In genomic region chr19:23162877-23163276, GRCm38 (mm10) we compare ENCODE assay signal across 12 mouse cellular contexts. TPM values are rescaled to one million over a fixed set of nuclear protein-coding genes. Genes with fewer than 3 reads are reported as not detected.
A peak's percentile ranks its signal among the peaks of the same experiment; 100 is the strongest.
DNase-seq lines count a peak whose midpoint lies in the region; ATAC-seq and TF ChIP-seq lines count a peak whose summit lies in the region.
"Had no signal": no experiment of that assay in that cellular context is flagged by ENCODE, and none has a peak within 500 bp of the region (broad histone marks: within the 10 kb centered on the region; RNA-seq: fewer than 3 reads in every experiment).

No protein-coding gene starts in this region.

- H3K4me3 ChIP-seq in kidney, embryonic 14.5 days (ENCODE audit: low read length), result no peak overlapping the region
- peak overlapping the region; percentile 49 for H3K4me3 ChIP-seq in E14TG2a.4 (replicated peaks; ENCODE audit: low read length)
- H3K4me3 ChIP-seq in embryonic facial prominence, embryonic 11.5 days (ENCODE audit: low read depth, low read length), result no peak overlapping the region

- H3K4me1 ChIP-seq in kidney, embryonic 14.5 days (ENCODE audit: control insufficient read depth, insufficient read depth, low read length), result no peaks in the 10 kb centered on the region
- H3K4me1 ChIP-seq in E14TG2a.4 (replicated peaks; ENCODE audit: low read depth, low read length), result peaks cover 95% of the 10 kb centered on the region
- no peaks in the 10 kb centered on the region for H3K4me1 ChIP-seq in embryonic facial prominence, embryonic 11.5 days (ENCODE audit: control insufficient read depth, insufficient read depth, low read length)

- H3K9ac ChIP-seq in kidney, embryonic 14.5 days (ENCODE audit: low read depth, low read length), result no peak overlapping the region
- H3K9ac ChIP-seq in embryonic facial prominence, embryonic 11.5 days (replicated peaks; ENCODE audit: low read length), result no peak overlapping the region
- H3K9ac ChIP-seq: lung, embryonic 14.5 days had no signal

- no peaks in the 10 kb centered on the region for H3K36me3 ChIP-seq in kidney, embryonic 14.5 days (ENCODE audit: control insufficient read depth, insufficient read depth, low read length)
- peaks cover 85% of the 10 kb centered on the region for H3K36me3 ChIP-seq in E14TG2a.4 (ENCODE audit: insufficient read depth, low read length)
- no peaks in the 10 kb centered on the region for H3K36me3 ChIP-seq in embryonic facial prominence, embryonic 11.5 days (replicated peaks; ENCODE audit: control insufficient read depth, insufficient read depth, low read depth, low read length)

- peak; percentile 31 for ATAC-seq in frontal cortex, adult (ENCODE audit: low TSS enrichment)
- peak; percentile 32 for ATAC-seq in kidney, embryonic 14.5 days (ENCODE audit: low FRiP score, low TSS enrichment)
- peak; percentile 65; the same call in 1 of the 2 replicates for ATAC-seq in embryonic facial prominence, embryonic 11.5 days (replicated peaks; ENCODE audit: insufficient number of reproducible peaks, low FRiP score, low TSS enrichment, low read depth)
- ATAC-seq: intestine, postnatal 0 days had no signal

- 78% methylated on average over 6 of the region's 6 CpGs for WGBS in kidney, embryonic 14.5 days
- WGBS in embryonic facial prominence, embryonic 11.5 days, result 58% methylated on average over 6 of the region's 6 CpGs

- H3K27ac ChIP-seq in kidney, embryonic 14.5 days (ENCODE audit: low read depth, low read length), result no peak overlapping the region
- H3K27ac ChIP-seq in embryonic facial prominence, embryonic 11.5 days (replicated peaks; ENCODE audit: low read depth, low read length), result no peak overlapping the region

- H3K4me2 ChIP-seq in kidney, embryonic 14.5 days (replicated peaks; ENCODE audit: low read depth, low read length), result no peak overlapping the region
- H3K4me2 ChIP-seq in embryonic facial prominence, embryonic 11.5 days (ENCODE audit: low read depth, low read length), result no peak overlapping the region
- H3K4me2 ChIP-seq: lung, embryonic 14.5 days had no signal

- TF ChIP-seq CTCF in E14TG2a.4 (conservative IDR thresholded peaks at IDR 0.05; ENCODE audit: low read length), result no peak

- H3K27me3 ChIP-seq in kidney, embryonic 14.5 days (ENCODE audit: control insufficient read depth, insufficient read depth, low read length), result no peaks in the 10 kb centered on the region
- no peaks in the 10 kb centered on the region for H3K27me3 ChIP-seq in E14TG2a.4 (ENCODE audit: insufficient read depth, low read length)
- no peaks in the 10 kb centered on the region for H3K27me3 ChIP-seq in embryonic facial prominence, embryonic 11.5 days (ENCODE audit: control insufficient read depth, insufficient read depth, low read length)

- no peak for DNase-seq in frontal cortex, postnatal 14 days (ENCODE audit: low spot score in 2 of 2)
- no peak for DNase-seq in kidney, postnatal 14 days
- peak; percentile 41 for DNase-seq in embryonic facial prominence, embryonic 11.5 days (ENCODE audit: low spot score)
- no peak for DNase-seq in urinary bladder, postnatal 14 days (ENCODE audit: low spot score)
- DNase-seq: layer of hippocampus, adult 9-11 months; thymus, adult 18-20 months had no signal

- no peaks in the 10 kb centered on the region for H3K9me3 ChIP-seq in kidney, embryonic 14.5 days (ENCODE audit: control insufficient read depth, low read length)
- no peaks in the 10 kb centered on the region for H3K9me3 ChIP-seq in E14TG2a.4 (ENCODE audit: low read length)
- no peaks in the 10 kb centered on the region for H3K9me3 ChIP-seq in embryonic facial prominence, embryonic 11.5 days (replicated peaks; ENCODE audit: control insufficient read depth, low read length)
- H3K9me3 ChIP-seq: G1E had no signal

RNA-seq across cellular contexts. Expression of gene Klf9, which starts 21.9 kb away (rescaled TPM):
- polyA plus RNA-seq in kidney, embryonic 14.5 days (2014; fragmentation: Nextera tagmentation; extraction: Ambion mirVana), result 2.7 and 4.2 TPM in 2 replicates
- 0.81 and 1.0 TPM in 2 replicates for polyA plus RNA-seq in embryonic facial prominence, embryonic 11.5 days (2014; fragmentation: Nextera tagmentation; extraction: Ambion mirVana)
